Mouse (Mus musculus) adrenal gland, postnatal 10 days (tissue): ENCODE measurements around the gene Gfi1b. TPM values are rescaled to one million over a fixed set of nuclear protein-coding genes. Genes with fewer than 3 reads are reported as not detected.

Source experiments
- microRNA-seq: library from miRNA; unstranded; fragments of <30 nt; microRNA quantifications from one replicate; pipeline ENCODE4 v1.2.0, GENCODE M21; 2021
- total RNA-seq, 2 experiments: library from RNA; stranded (reverse); gene quantifications; 2 replicates each; pipeline ENCODE4 v1.2.3; 2021

The Gfi1b gene
- total RNA-seq, 2 experiments from 2014 or later = 0.66 to 4.4 TPM

Small RNA genes within 50 kb of the gene (microRNA-seq; reads per million reads assigned to microRNA genes)
- gene Gm22824 = not detected

Other genes starting within 250 kb of the Gfi1b start
- 1 to 10 TPM; 5.3 to 7.4 TPM for gene Ppp1r26, start 175.2 kb downstream of the Gfi1b start, total RNA-seq
- gene 1700007K13Rik, start 155.7 kb downstream of the Gfi1b start, total RNA-seq = under 1 TPM; 0.64 to 0.99 TPM
- 10 to 100 TPM; 64.6 to 75.6 TPM for gene Mrps2, start 153.9 kb downstream of the Gfi1b start, total RNA-seq
- gene Gbgt1, start 125.1 kb downstream of the Gfi1b start, total RNA-seq = 1 to 10 TPM; 4.3 to 5.4 TPM
- 1 to 10 TPM; 2.6 to 3.2 TPM for gene Gm10134, start 115.9 kb downstream of the Gfi1b start, total RNA-seq
- gene Ralgds, start 108.9 kb downstream of the Gfi1b start, total RNA-seq = 10 to 100 TPM; 31.5 to 47.4 TPM
- gene Cel, start 58.6 kb downstream of the Gfi1b start, total RNA-seq = under 1 TPM in 1 of 2 experiments, not detected in 1; 0.15 TPM
- gene Gtf3c5, start 38.2 kb downstream of the Gfi1b start, total RNA-seq = 10 to 100 TPM; 15.5 to 21.5 TPM
- gene Tsc1, start 19.2 kb upstream of the Gfi1b start, total RNA-seq = 10 to 100 TPM; 15.5 to 20.7 TPM
- 1 to 10 TPM; 1.4 to 2.1 TPM for gene Spaca9, start 77.7 kb upstream of the Gfi1b start, total RNA-seq
- under 1 TPM; 0.18 to 0.33 TPM for gene Ak8, start 78.2 kb upstream of the Gfi1b start, total RNA-seq
- gene Gtf3c4, start 218.4 kb upstream of the Gfi1b start, total RNA-seq = 10 to 100 TPM; 27.9 to 30.4 TPM
- gene Ddx31, start 218.4 kb upstream of the Gfi1b start, total RNA-seq = 1 to 10 TPM; 7.3 to 7.8 TPM